Mouse (Mus musculus): ENCODE measurements at regions not wholly inside any gene's neighbourhood (a gene's known extent, or its start where the extent isn't known, plus 50 kb on each side); places are given as distances from the start of the nearest gene placed in this dataset.

DNA sequence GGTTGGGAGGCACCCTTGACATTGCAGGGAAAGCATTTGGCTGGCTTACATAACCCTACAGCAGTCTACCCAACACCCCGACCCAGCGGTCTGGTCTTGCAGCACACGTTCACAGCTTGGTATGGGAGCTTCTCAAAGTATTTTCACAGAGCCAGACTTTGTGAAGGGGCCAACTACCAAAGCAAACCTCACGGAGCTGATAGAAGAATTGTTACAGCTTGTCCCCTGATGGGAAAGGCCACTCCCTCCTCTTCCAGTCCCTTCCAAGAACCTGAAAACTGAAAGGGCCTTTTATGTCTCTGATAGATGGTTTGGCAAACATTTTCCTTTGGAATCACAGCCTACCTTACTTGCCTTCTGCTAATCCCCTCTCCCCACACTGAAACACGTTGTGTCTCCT lies 341.6 kb downstream of the Pik3r1 start:
- no peak for DNase-seq

- no peak for DNase-seq
These were observed 345.9 kb downstream of the Pik3r1 start for GRCm38 (mm10) chr13:101422082-101422481.

DNA sequence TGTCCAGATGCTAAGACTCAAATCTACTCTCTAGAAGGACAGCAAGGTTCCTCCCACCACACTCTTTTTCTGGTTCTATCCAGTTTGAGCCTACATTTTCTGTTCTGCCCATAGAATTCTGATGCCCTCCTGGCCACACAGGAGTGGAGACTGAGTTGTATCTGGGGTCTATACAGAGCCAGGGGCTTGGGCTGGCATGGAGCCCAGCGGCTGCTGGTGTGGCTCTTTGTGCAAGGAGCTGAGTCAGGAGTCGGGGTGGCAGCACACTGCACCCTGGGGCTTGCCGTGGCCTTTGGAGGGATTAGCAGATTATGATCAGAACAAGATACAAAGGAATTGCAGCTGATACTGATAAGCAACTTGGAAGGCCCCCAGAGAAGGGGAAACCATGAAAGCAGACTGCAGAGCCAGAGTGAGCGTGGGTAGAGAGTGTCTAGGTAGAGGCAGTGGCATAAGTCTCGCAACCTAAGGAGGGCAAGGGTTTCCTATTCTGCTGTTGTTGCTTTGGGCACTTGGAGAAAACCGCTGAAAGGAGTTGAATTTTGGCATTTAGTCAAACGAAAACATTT lies 348.5 kb downstream of the Pik3r1 start:
- no peak for DNase-seq

- DNase-seq, result no peak
These were observed 349.7 kb downstream of the Pik3r1 start for GRCm38 (mm10) chr13:101418272-101418671.

GRCm38 (mm10) chr13:101408885-101409284 lies 359.1 kb downstream of the Pik3r1 start:
- no peak for DNase-seq

GRCm38 (mm10) chr13:101407633-101408032 lies 360.4 kb downstream of the Pik3r1 start:
- no peak for DNase-seq

DNA sequence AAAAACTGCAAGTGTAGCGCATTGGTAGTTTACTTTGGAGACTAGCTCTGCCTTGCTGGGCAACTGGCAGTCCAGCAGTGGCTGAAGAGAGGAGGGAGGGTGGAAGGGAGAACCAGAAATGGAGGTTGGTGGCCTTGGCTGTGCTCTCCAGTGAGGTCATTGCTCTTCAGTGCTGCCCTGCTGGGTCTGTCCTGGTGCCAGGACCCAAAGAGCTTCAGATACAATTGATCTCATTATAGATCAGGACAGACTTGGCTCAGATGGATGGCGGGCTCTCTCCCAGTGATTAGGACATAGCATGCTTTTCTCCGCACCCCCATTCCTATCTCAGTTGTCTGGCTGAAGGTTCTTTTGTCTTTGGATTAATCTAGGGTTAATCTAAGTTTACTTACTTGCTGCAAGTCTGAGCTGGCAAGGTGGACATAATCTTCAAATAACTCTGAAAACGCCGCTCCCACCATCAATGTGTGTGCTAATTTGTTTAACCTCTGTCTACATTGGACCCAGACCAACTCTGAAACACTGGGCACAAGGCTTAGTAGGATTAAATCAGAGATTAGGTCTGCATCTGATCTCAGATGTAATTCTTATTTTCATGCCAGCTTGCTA lies 394.3 kb downstream of the Pik3r1 start:
- DNase-seq, result no peak

DNA sequence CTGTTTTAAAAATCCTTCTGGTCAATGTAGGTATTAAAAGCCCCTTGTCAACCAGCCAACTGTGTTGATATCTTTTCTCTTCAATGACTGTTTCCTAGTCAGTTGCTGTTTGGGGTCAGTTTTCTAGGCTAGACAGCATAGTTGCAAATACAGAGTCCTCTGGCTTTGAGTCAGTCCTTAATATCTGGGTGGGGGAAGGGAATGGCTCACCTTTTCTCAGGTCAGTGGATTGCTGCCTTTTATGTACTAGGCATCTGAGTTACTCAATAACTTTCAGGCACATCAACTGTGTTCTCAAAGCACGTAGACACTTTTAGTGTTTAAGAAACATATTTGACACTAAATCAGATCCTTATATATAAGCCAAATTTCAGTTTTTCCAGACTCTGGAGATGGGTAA lies 396.1 kb downstream of the Pik3r1 start:
- DNase-seq, result no peak

DNA sequence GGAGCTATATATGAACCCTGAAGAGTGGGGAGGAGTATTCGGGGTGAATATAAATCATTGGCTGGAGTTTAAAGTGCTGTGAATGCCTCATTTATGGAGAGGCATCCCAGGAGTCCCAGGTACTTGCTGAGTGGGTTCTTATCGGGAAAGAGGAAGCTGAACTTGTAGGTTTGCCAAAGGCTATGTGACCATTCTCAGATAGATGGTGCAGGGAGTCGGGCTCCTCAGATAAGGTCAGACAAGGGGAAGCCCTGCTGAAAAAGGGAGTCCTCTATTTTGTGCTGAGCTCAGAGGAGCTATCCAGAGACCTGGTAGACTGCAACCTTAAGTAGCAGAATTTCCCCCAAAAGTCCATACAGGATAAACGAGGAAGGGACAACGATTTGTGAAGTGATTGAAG lies 399.8 kb downstream of the Pik3r1 start:
- DNase-seq, result no peak

- no peak for DNase-seq
These were observed 412.7 kb downstream of the Pik3r1 start for GRCm38 (mm10) chr13:101355363-101355762.

GRCm38 (mm10) chr13:101351123-101351522 lies 416.9 kb downstream of the Pik3r1 start:
- DNase-seq, result no peak

- no peak for DNase-seq
These were observed 418.7 kb downstream of the Pik3r1 start for GRCm38 (mm10) chr13:101349354-101349753.

DNA sequence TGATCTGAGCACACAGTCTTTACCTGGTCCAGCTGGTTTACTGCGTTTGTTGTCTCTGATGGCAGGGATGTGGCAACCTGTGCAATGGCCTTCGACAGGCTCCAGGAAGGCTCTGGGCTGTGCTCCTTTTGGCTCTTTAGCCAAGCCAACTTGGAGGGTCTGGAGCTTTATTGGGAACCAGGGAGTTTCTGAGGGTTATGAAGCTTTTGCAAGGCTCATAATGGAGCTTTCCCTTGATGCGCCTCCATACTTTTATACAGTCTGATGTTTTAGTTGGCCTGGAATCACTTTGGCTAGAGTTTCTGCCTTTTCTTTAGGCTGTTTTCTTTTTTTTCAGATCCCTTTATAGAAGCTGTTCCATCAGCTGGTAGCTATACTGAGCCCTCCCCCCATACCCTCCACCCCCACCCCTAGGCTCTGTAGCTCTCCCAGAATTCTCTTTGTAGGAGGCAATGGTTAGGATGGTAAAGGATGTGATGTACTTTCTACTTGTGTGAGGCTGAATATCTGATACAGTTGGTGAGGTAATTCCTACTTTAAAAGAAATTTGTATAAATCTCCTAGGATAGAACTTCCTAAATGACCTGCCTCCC lies 429.6 kb downstream of the Pik3r1 start:
- no peak for DNase-seq

DNA sequence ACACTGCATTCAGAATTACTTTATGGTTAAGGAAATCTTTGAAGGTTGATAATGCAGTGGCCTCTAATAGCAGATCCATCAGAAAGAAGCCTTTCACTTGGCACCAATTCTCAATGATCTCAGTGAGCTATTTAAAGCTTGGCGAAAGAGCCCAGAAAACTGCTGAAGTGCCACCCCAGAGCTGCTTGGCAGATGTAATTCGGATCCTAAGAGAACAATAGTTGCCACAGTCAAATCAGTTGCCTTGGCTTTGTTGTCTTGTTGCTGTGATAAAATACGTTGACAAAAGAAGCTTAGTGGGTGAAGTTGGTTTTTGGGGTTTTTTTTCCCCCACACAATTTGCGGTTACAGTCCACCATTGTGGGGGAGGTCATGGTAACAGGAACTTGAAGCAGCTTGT lies 449.4 kb downstream of the Pik3r1 start:
- no peak for DNase-seq

GRCm38 (mm10) chr13:101316336-101316735 lies 451.7 kb downstream of the Pik3r1 start:
- no peak for DNase-seq

GRCm38 (mm10) chr13:101314040-101314439 lies 454.0 kb downstream of the Pik3r1 start:
- DNase-seq, result no peak

- DNase-seq, result no peak
These were observed 456.2 kb downstream of the Pik3r1 start for GRCm38 (mm10) chr13:101311634-101312314.

DNA sequence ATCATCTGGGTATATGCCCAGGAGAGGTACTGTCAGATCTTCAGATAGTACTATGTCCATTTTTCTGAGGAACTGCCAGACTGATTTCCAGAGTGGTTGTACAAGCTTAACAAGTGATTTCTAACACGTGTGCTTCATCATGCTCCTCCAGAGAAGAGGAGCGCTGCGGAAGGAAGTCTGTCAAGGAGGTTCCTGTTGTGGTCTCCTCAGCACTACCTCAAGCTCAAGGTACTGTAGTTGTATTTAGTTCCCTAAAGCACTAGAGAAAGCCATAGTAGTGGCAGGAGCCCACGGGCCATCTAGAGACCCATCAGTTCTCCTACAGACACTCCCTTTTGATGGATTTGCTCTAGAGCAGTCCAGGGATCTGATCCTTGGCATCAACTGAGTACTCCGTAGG lies 459.3 kb downstream of the Pik3r1 start:
- DNase-seq, result no peak

GRCm38 (mm10) chr13:101305695-101306413 lies 462.2 kb downstream of the Pik3r1 start:
- no peak for DNase-seq

- no peak for DNase-seq
These were observed 463.0 kb downstream of the Pik3r1 start for GRCm38 (mm10) chr13:101305063-101305462.

GRCm38 (mm10) chr13:101301361-101301760 lies 466.7 kb downstream of the Pik3r1 start:
- no peak for DNase-seq

GRCm38 (mm10) chr13:101289407-101289806 lies 456.2 kb upstream of the Slc30a5 start:
- DNase-seq, result no peak

GRCm38 (mm10) chr13:101287131-101287530 lies 453.9 kb upstream of the Slc30a5 start:
- DNase-seq, result no peak

Data from liver (tissue).